Mouse (Mus musculus) adrenal gland, postnatal 4 days (tissue): Measurements from ENCODE around the gene Pgd. TPM values are rescaled to one million over a fixed set of nuclear protein-coding genes. Genes with fewer than 3 reads are reported as not detected.
A peak's percentile ranks its signal among the peaks of the same experiment; 100 is the strongest.
"Not testable (repeated sequence)": the region's sequence is repeated elsewhere in the genome, so short reads cannot be mapped to it uniquely, and the experiment has no call there.

ENCODE experiments used
- DNase-seq, 2 experiments: peaks; one replicate each; pipeline ENCODE4 v3.0.0; 2021 to 2022; ENCODE audit warnings: low spot score in 2 of 2, mixed read lengths in 2 of 2
- total RNA-seq, 2 experiments: library from RNA; stranded (reverse); gene quantifications; 2 replicates each; pipeline ENCODE4 v1.2.3; 2021

Gene Pgd
- total RNA-seq, 2 experiments from 2014 or later = 191 to 193 TPM

- no peak for DNase-seq
Observed at GRCm38 (mm10) chr4:149170394-149170931, 3.9 kb upstream of the Pgd start.

GRCm38 (mm10) chr4:149169926-149170325 is 3.4 kb upstream of the Pgd start:
- DNase-seq = not testable (repeated sequence)

GRCm38 (mm10) chr4:149168016-149168415 is 1.4 kb upstream of the Pgd start:
- DNase-seq = no peak

GRCm38 (mm10) chr4:149166957-149167611 is 513 bp upstream of the Pgd start:
- DNase-seq = no peak

GRCm38 (mm10) chr4:149164150-149164549 is 2.4 kb downstream of the Pgd start:
- no peak for DNase-seq

- DNase-seq = no peak
Observed at GRCm38 (mm10) chr4:149163196-149163595, 3.4 kb downstream of the Pgd start.

GRCm38 (mm10) chr4:149161166-149161565 is 5.4 kb downstream of the Pgd start:
- no peak for DNase-seq

GRCm38 (mm10) chr4:149159891-149160290 is 6.7 kb downstream of the Pgd start:
- DNase-seq = no peak

- DNase-seq = no peak
Observed at GRCm38 (mm10) chr4:149159203-149159602, 7.4 kb downstream of the Pgd start.

- no peak for DNase-seq
Observed at GRCm38 (mm10) chr4:149157415-149157973, 9.1 kb downstream of the Pgd start.

GRCm38 (mm10) chr4:149155711-149156110 is 10.9 kb downstream of the Pgd start:
- DNase-seq = no peak

- DNase-seq = no peak
Observed at GRCm38 (mm10) chr4:149154859-149155258, 11.7 kb downstream of the Pgd start.

- no peak for DNase-seq
Observed at GRCm38 (mm10) chr4:149150721-149151120, 15.8 kb downstream of the Pgd start.

GRCm38 (mm10) chr4:149150256-149150655 is 16.3 kb downstream of the Pgd start:
- no peak for DNase-seq

- DNase-seq = peak in 1 of 2 experiments; percentile 47
Observed at GRCm38 (mm10) chr4:149149611-149150010, 17.0 kb downstream of the Pgd start.

- no peak for DNase-seq
Observed at GRCm38 (mm10) chr4:149149196-149149595, 17.4 kb downstream of the Pgd start.

- DNase-seq = no peak
Observed at GRCm38 (mm10) chr4:149148084-149148483, 18.5 kb downstream of the Pgd start.

- no peak for DNase-seq
Observed at GRCm38 (mm10) chr4:149147528-149147927, 19.0 kb downstream of the Pgd start.

- no peak for DNase-seq
Observed at GRCm38 (mm10) chr4:149145151-149145550, 21.4 kb downstream of the Pgd start.

GRCm38 (mm10) chr4:149144459-149144858 is 22.1 kb downstream of the Pgd start:
- peak; percentile 48 to 61 for DNase-seq

GRCm38 (mm10) chr4:149143594-149143993 is 23.0 kb downstream of the Pgd start:
- no peak for DNase-seq

- DNase-seq = no peak
Observed at GRCm38 (mm10) chr4:149138515-149138914, 28.1 kb downstream of the Pgd start.
